ENCODE assay signal across 11 mouse cellular contexts in genomic region chr7:72301667-72302066, GRCm38 (mm10).
"Had no signal": no experiment of that assay in that cellular context is flagged by ENCODE, and none has a peak within 500 bp of the region (broad histone marks: within the 10 kb centered on the region; RNA-seq: fewer than 3 reads in every experiment).

No protein-coding gene starts in this region.

- DNase-seq: kidney, adult 8-10 months; kidney, postnatal 25 days; liver; spleen, adult 18-20 months; thymus, postnatal 14 days had no signal

- H3K4me2 ChIP-seq: limb, embryonic 12.5 days; lung, embryonic 15.5 days; midbrain, embryonic 13.5 days; neural tube, embryonic 12.5 days; stomach, embryonic 15.5 days had no signal

- H3K27ac ChIP-seq: limb, embryonic 12.5 days; lung, embryonic 15.5 days; midbrain, embryonic 13.5 days; neural tube, embryonic 12.5 days; stomach, embryonic 15.5 days had no signal

- H3K36me3 ChIP-seq: limb, embryonic 12.5 days; lung, embryonic 15.5 days; midbrain, embryonic 13.5 days; neural tube, embryonic 12.5 days; stomach, embryonic 15.5 days had no signal

- H3K9me3 ChIP-seq: limb, embryonic 12.5 days; lung, embryonic 15.5 days; midbrain, embryonic 13.5 days; neural tube, embryonic 12.5 days; stomach, embryonic 15.5 days had no signal

- ATAC-seq: midbrain, embryonic 13.5 days had no signal

- H3K4me1 ChIP-seq: lung, embryonic 15.5 days; stomach, embryonic 15.5 days had no signal

- H3K4me3 ChIP-seq: limb, embryonic 12.5 days; lung, embryonic 15.5 days; midbrain, embryonic 13.5 days; myocyte; neural tube, embryonic 12.5 days; stomach, embryonic 15.5 days had no signal

- H3K9ac ChIP-seq: limb, embryonic 12.5 days; lung, embryonic 15.5 days; midbrain, embryonic 13.5 days; neural tube, embryonic 12.5 days; stomach, embryonic 15.5 days had no signal

- H3K27me3 ChIP-seq: lung, embryonic 15.5 days; stomach, embryonic 15.5 days had no signal
